Mouse (Mus musculus): Measurements from ENCODE around the gene Fyco1.
"Not testable (repeated sequence)": the region's sequence is repeated elsewhere in the genome, so short reads cannot be mapped to it uniquely, and the experiment has no call there.

Gene Fyco1

DNA sequence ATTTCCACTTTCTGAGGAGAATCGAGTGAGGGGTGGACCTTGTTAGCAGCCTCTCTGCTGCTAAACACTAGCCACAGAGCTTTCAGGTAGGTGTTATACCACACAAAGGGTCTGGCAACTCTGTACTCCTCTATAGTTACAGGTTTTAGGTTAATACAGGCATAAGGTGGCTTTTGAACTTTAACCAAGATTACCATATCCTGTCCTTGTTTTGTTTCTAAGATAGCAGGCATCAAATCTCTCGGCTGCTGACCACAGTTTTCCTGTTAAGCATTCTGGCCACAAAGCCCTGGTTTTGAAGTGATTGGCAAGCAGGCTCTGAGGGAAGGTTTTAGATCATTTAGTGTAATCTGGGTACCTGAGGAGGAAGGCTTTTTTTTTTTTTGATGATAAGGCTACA lies 37.4 kb downstream of the Fyco1 start:
- no peak for DNase-seq

DNA sequence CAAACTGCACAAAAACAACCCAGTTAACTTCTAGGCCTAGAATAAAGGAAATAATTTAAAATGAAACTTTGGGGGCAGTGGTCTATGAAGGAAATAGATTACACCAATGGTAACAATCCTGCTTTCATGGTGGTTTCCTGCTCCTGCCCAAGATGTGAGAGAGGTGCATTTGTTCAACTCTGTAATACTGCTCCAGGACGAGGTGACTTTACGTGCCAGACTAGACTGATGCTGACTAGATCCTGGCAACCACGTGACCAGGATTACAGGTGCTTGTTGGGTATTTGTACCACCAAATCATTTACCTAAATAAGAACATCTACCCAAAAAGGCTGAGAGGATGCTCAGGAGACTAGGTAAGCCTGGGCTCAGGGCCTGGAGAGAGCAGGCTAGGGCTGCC lies 39.9 kb downstream of the Fyco1 start:
- DNase-seq, result no peak

DNA sequence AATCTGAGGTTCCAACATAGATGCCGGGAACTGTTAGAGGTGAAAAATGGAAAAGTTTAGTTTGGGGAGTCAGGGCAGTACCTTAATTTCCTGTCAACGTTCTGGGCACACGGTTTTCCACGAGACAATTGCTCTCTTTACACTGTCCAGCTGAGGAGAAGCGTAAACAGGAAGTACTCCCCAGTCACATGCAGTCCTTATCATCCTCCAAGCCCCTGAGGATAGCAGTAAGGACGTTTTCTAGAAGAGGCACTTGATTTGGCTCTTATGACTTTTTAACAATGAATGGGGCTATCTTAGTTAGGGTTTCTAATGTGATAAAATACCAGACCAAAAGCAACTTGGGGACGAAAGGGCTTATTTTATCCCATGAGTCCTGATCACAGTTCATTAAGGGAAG lies 43.1 kb downstream of the Fyco1 start:
- no peak for DNase-seq

GRCm38 (mm10) chr9:123806267-123806666 lies 45.4 kb downstream of the Fyco1 start, which contains the start of gene Cxcr6:
TSS of gene Cxcr6 (plus strand) at chr9:123806475.
- DNase-seq, result no peak

GRCm38 (mm10) chr9:123805241-123805640 lies 46.5 kb downstream of the Fyco1 start:
- DNase-seq, result no peak

GRCm38 (mm10) chr9:123802896-123803295 lies 48.8 kb downstream of the Fyco1 start:
- no peak for DNase-seq

- DNase-seq, result no peak
These were observed 49.3 kb downstream of the Fyco1 start for GRCm38 (mm10) chr9:123802421-123802820.

- no peak for DNase-seq
These were observed 50.2 kb downstream of the Fyco1 start for GRCm38 (mm10) chr9:123801527-123801926.

GRCm38 (mm10) chr9:123796174-123796573 lies 55.5 kb downstream of the Fyco1 start:
- DNase-seq, result peak; percentile 22

DNA sequence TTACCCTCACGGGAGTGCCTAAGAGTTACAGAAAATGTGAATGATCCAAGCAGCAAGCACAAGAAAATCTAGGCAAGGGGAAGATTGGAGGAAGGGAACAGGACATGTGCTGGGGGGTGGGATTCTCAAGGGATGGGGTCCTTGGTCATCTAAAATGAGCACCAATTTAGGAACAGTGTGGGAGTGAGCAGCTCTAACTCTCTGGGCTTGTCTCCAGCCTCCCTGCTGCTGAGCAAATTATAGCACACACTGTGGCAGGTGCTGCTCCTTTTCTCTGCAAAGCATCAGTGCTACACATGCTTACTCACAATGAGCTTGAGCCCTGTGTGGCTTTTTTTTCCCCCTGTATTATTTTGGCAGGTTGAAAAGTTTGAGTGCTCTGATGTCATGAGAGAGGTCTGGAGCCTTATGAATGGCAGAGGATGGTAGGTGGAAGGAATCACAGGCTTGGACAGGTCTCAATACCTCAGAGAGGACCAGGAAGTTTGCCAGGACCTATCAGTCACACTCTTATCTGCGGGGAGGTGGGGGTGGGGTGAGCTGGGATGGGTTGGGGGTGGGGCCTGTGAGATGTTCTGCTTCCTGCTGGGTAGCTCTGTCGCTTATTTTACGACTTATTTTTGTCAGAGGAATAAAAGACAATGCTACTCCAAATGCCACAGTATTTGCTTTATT lies 62.7 kb downstream of the Fyco1 start:
- no peak for DNase-seq

DNA sequence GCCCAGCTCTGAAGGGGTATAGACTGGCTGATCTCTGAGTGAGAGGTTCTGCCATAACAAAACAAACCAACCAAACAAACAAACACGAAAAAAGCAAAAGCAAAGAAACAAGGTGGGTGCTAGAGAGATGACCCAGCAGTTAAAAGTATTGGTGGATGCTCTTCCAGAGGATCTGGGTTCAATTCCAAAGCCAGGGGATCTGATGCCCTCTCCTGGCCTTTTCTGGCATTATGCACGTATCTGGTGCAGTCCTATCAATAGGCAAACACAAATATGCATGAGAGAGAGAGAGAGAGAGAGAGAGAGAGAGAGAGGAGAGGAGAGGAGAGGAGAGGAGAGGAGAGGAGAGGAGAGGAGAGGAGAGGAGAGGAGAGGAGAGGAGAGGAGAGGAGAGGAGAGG lies 78.4 kb downstream of the Fyco1 start:
- not testable (repeated sequence) for DNase-seq

- no peak for DNase-seq
These were observed 82.2 kb downstream of the Fyco1 start for GRCm38 (mm10) chr9:123769532-123769931.

DNA sequence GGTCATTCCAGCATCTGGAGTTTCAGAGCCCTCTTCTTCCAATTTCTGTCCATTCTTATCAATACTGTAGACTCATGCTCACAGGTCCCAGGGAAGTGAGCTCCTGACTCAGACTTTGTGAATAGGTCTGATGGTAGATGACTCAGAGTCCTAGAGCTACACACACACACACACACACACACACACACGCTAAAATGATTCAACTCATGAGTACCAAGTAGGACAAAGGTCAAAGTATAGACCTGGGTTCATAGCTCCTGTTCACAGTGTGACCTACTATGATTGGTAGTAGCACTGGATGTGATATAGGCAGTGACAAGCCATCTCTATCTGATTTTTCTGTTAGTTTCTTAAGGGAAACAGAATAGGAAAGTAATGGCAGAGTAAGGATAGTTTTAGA lies 83.3 kb downstream of the Fyco1 start:
- DNase-seq, result no peak

DNA sequence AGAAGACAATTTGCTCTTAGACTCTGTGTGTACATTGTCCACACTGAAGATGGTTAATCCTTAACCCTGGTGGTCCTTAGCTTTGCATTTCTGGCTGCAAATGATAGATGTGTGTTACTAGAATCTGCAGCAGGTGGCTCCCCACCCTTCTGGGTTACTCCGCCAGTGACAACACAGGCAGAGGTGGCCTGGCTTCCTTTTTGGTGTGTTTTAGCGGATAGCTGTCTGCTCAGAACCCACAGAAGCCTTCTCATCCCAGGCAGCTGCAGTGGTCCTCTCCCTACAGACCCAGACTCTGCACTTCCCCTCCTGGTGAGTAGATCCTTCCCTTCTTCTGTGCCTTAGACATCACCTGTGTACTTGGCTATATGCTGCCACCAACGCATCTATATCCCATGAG lies 84.7 kb downstream of the Fyco1 start:
- DNase-seq, result no peak

- DNase-seq, result no peak
These were observed 87.9 kb downstream of the Fyco1 start for GRCm38 (mm10) chr9:123763771-123764170.

DNA sequence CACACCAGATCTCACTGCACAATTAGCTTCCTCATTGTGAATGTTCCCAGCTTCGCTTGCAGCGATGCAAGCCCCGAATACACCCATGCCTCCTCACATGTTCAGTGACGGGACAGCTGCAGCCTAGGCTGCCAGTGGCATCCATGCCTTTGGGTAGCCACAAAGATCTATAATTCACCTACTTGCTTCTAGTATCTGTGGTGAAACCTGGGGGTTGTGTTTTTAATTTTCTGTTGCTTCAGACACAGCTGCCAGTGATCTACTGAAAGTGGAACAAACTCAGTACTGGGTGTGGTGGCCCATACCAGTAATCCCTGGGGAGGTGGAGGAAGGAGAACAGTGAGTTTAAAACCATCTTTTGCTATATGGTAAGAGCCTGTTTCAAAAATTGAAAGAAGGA lies 88.8 kb downstream of the Fyco1 start:
- no peak for DNase-seq

DNA sequence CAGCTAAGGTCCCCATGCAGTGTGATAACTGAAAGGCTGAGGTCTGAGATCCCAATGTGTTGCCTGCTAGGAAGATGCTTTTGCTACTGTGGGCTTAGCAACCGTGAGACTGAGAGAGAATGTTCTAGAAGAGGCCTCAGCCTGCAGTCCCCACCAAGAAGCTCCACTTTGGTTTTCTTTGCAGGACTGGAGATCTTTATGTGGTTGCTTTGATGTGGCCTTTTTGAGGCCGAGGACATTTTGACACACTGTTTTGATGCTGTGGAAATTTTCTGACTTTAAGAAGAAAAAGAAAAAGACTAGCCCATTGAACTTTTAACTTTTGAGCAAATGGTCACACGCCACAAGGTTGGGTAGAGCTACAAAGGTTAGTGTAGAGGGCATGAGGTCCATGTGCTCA lies 90.9 kb downstream of the Fyco1 start:
- no peak for DNase-seq

- no peak for DNase-seq
These were observed 93.1 kb downstream of the Fyco1 start for GRCm38 (mm10) chr9:123758645-123759044.

GRCm38 (mm10) chr9:123758156-123758555 lies 93.5 kb downstream of the Fyco1 start:
- no peak for DNase-seq

GRCm38 (mm10) chr9:123757326-123757725 lies 94.4 kb downstream of the Fyco1 start:
- no peak for DNase-seq

DNA sequence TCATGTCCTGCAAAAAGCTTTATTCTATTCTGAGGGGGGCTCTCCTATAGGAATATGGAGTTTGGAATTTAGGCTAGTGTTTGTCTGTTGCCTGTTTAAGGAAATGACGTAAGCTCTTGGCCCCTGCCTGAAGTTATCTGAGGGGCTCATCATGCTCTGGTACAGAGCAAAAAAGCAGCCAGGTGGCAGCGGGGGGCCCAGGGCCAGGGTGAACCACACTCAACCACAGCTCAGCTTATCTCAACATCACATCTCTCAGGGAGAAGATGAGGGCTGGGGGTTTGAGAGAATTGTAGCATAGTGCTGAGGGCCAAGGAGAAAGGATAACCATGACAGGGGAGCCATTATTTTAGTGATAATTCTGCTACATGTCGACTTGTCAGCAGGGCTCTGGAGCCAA lies 94.9 kb downstream of the Fyco1 start:
- no peak for DNase-seq

- DNase-seq, result peak; percentile 19 to 31
These were observed 97.4 kb downstream of the Fyco1 start for GRCm38 (mm10) chr9:123754333-123754732.

DNA sequence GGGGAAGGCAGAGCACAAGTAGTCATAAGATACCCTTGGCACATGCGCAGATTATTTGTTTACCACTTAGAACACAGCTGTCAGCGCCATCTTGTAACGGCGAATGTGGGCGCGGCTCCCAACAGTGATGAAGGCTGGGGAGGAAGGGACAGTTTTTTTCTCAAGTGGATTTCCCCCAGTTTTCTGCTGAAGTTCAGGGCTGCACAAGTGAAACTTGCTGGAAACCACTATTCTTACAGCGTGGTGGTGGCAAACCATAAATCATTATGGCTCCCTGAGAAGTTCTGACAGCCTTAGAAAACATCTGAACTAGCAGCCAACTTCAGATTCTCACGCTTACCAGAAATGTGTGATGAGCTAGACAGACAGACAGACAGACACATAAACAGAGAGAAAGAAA lies 102.0 kb downstream of the Fyco1 start:
- DNase-seq, result not testable (repeated sequence)

- no peak for DNase-seq
These were observed 110.9 kb downstream of the Fyco1 start for GRCm38 (mm10) chr9:123740799-123741198.

Measured in lung, adult 18-20 months (tissue).